22 mouse cellular contexts compared by ENCODE assay signal in the genomic region with DNA sequence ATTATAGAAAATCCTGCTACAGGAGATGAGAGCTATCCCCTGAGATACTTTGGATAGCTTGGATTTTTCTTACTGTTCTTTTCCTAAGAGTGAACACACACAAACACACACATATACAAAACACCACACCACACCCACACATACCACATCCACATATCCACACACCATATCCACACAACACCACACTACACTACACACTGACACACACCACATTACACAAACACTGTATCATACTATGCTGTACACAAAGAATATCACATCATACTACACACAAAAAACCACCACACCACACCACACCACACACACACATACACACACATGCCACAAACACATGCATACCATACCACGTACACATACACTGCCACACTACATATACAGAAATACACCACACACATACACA.
"Had no signal": no experiment of that assay in that cellular context is flagged by ENCODE, and none has a peak within 500 bp of the region (broad histone marks: within the 10 kb centered on the region; RNA-seq: fewer than 3 reads in every experiment).

No protein-coding gene starts in this region.

- ATAC-seq: liver, postnatal 0 days; lung, postnatal 0 days; midbrain, embryonic 16.5 days had no signal

- H3K27me3 ChIP-seq: limb, embryonic 15.5 days; midbrain, embryonic 12.5 days; neural tube, embryonic 13.5 days; stomach, embryonic 15.5 days had no signal

- H3K4me1 ChIP-seq: stomach, embryonic 15.5 days had no signal

- H3K9me3 ChIP-seq: limb, embryonic 12.5 days; limb, embryonic 15.5 days; midbrain, embryonic 12.5 days; neural tube, embryonic 13.5 days; stomach, embryonic 15.5 days had no signal

- H3K27ac ChIP-seq: kidney, postnatal 0 days; layer of hippocampus, adult 2 months; left cerebral cortex, adult 2 months; limb, embryonic 15.5 days; liver, embryonic 14.5 days; macrophage; midbrain, embryonic 12.5 days; neural tube, embryonic 13.5 days; stomach, embryonic 15.5 days had no signal

- H3K36me3 ChIP-seq: limb, embryonic 12.5 days; limb, embryonic 15.5 days; midbrain, embryonic 12.5 days; neural tube, embryonic 13.5 days; stomach, embryonic 15.5 days had no signal

- H3K4me2 ChIP-seq: limb, embryonic 12.5 days; limb, embryonic 15.5 days; liver, embryonic 11.5 days; lung, embryonic 14.5 days; midbrain, embryonic 12.5 days; neural tube, embryonic 13.5 days; stomach, embryonic 15.5 days had no signal

- H3K4me3 ChIP-seq: layer of hippocampus, adult 2 months; left cerebral cortex, adult 2 months; limb, embryonic 12.5 days; limb, embryonic 15.5 days; midbrain, embryonic 12.5 days; myocyte; neural tube, embryonic 13.5 days; stomach, embryonic 15.5 days had no signal

- DNase-seq: kidney, postnatal 25 days; layer of hippocampus, adult 9-11 months; layer of hippocampus, postnatal 36 days; liver, postnatal 0 days; lung, embryonic 14.5 days; right cerebral cortex, postnatal 25 days; spleen, adult 18-20 months; thymus, postnatal 25 days had no signal

- H3K9ac ChIP-seq: limb, embryonic 12.5 days; limb, embryonic 15.5 days; liver, embryonic 14.5 days; liver, postnatal 0 days; lung, embryonic 14.5 days; midbrain, embryonic 12.5 days; neural tube, embryonic 13.5 days; stomach, embryonic 15.5 days had no signal
